Mouse (Mus musculus): Measurements from ENCODE around the gene Gimap9.
A peak's percentile ranks its signal among the peaks of the same experiment; 100 is the strongest.

The Gimap9 gene

DNA sequence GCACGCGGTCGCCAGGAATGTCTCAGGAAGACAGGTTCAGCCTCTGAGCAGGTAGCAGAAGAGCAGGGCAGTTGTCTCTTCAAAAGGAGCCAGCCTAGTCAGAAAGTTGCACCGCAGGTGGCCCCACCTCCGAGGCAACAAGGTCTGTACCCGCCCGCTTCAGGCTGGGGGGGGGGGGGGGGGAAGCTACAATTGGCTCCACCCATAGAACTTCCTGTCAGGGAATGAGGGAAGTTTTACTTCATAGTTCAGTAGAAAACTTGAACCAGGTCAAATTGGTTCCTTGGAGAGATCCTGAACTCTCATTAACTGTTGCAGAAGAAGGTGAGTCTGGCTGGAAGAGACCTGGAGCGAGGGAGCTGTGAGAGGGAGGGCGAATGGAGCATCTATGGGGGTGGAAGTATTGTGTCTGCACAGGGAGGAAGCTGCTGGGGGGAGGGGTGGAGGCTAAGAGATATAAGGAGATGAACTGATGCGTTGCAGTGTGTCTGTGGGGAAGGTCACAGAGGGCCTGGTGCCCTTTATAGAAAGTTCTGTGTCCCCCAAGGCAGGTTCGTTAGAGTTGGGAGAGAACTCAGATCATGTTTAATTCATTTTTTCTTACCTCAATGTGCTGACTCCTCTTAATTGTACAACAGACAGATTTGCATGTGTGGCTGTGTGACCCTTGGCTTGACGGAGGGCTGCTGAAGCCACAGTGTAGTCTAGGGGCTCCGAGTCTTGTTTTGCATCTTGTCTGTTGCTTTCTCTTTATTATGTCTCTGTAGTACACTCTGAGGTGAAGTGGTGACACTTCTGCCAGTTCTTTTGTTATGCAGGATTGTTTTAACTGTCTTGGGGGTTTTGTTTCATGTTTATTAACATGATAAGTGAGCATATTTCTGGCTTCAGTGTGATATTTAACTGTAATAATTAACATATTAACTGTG lies at the start of gene Gimap9:
TSS of gene Gimap9 (plus strand) at position 199 of the 929 bp plus-strand sequence.
- no peak for DNase-seq (ENCODE audit: low spot score)

GRCm38 (mm10) chr6:48626464-48626863 lies 49.5 kb upstream of the Gimap9 start, which contains the start of gene AI854703:
Gene AI854703 (plus strand): TSS chr6:48626764.
- no peak for DNase-seq (ENCODE audit: low spot score)

GRCm38 (mm10) chr6:48626984-48627383 lies 48.9 kb upstream of the Gimap9 start:
- DNase-seq (ENCODE audit: low spot score), result peak; percentile 70

DNA sequence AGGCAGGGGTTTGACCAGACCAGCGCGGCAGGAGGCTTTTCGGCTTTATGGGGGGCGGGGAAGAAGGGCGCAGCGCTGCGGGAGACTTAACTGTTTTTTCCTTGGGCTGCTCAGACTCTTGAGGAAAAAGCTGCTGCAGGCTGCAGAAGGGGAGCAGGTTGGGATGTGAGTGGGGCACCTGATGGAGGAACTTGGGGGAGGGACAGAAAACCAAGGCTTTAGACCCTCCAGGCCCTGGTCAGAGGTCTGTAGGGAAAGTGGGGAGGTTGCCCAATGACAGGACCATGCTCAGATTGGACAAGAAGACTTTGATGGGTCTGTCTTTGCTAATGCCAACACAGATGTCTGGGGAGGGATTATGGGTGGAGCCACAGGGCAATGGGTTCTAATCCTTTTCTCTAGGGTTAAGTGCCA lies 48.4 kb upstream of the Gimap9 start:
- DNase-seq (ENCODE audit: low spot score), result no peak

- DNase-seq (ENCODE audit: low spot score), result no peak
These were observed 47.6 kb upstream of the Gimap9 start for GRCm38 (mm10) chr6:48628377-48628776.

DNA sequence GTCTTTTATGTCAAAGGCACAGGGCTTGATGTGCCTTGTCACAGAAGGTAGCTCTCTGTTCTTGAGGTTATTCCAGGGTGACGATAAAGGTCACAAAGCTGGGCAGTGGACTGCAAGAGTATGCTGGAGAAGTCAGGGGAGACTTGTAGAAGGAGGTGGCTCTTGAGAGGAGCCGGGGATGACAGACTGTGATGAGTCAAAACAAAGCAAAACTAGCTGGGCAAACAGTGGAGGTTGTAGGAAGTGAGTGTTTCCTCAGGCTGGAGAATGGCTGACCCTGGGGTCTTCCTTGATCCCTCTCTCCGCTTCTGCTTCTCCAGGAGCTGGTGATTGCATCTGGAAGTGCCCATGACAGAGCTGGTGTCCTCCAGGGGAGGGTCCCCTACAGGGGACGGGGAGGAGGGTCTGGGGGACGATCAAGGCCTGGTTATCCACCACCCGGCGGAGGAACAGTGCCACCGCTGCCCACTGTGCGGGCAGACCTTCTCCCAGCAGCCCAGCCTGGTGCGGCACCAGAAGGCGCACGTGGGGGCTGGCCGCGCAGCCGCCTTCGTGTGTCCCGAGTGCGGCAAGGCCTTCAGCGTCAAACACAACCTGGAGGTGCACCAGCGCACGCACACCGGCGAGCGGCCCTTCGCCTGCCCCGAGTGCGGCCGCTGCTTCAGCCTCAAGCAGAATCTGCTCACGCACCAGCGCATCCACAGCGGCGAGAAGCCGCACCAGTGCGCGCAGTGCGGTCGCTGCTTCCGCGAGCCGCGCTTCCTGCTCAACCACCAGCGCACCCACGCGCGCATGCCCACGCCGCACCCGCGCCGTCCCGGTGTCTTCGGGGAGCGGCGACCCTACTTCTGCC lies 46.9 kb upstream of the Gimap9 start:
- DNase-seq (ENCODE audit: low spot score), result no peak

DNA sequence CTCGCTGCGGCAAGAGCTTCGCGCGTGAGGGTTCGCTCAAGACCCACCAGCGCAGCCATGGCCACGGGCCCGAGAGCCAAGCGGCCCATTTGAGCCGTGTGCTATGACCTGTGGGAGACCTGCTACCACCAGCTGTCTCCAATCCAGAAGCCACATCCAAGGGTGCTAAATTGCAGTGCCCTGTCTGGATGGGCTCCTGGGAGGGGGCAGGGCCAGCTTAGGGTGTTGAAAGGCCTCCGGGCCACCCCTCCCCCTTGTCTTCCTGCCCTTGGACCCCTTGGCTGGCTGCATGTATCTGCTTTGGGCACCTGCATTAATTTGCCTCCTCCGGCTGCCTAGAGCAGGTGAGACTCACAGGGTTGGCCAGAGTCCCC lies 46.3 kb upstream of the Gimap9 start:
- no peak for DNase-seq (ENCODE audit: low spot score)

GRCm38 (mm10) chr6:48630831-48631230 lies 45.1 kb upstream of the Gimap9 start:
- no peak for DNase-seq (ENCODE audit: low spot score)

GRCm38 (mm10) chr6:48635105-48635504 lies 40.8 kb upstream of the Gimap9 start:
- no peak for DNase-seq (ENCODE audit: low spot score)

GRCm38 (mm10) chr6:48636515-48636914 lies 39.4 kb upstream of the Gimap9 start:
- DNase-seq (ENCODE audit: low spot score), result no peak

- no peak for DNase-seq (ENCODE audit: low spot score)
These were observed 38.0 kb upstream of the Gimap9 start for GRCm38 (mm10) chr6:48637811-48638500.

GRCm38 (mm10) chr6:48638553-48638952 lies 37.4 kb upstream of the Gimap9 start:
- DNase-seq (ENCODE audit: low spot score), result no peak

DNA sequence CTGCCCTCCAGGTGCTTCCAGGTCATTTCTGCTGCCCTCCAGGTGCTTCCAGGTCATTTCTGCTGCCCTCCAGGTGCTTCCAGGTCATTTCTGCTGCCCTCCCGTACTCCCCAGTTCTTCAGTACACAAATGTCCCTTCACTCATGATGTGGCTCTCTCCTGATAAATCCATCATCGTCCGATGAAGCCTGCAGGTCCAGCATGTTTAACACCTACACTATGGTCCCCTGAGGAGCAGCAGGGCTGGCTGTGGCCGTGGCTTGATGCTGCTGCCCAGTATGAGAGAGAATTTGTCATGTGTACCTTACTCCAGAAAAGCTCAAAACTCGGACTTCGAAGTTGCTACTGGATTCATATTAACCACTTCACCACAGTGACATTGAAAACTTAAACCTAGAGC lies 34.5 kb upstream of the Gimap9 start:
- no peak for DNase-seq (ENCODE audit: low spot score)

DNA sequence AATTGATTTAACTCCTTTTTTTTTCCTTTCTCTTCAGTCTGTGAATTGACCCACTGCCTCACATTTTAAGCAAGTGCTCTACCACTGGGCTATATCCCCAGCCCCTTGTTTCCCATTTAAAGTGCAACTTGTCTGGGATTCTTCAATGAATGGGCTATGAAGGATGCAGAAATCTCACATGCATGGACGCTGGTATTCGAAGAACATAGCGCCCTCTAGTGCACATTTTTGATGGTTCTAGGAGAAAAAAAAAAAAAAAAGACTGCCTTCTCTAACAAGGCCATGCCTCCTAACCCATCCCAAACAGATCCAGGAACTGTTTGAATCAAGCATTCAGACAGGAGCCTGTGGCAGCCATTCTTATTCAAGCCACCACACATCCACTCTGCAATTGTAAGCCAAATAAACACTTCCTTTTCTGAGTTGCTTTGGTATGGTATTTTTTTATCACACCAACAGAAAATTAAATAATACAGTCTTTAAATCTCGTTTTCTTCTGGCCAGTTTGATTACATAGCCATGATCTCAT lies 33.1 kb upstream of the Gimap9 start:
- peak; percentile 83 for DNase-seq (ENCODE audit: low spot score)

- DNase-seq (ENCODE audit: low spot score), result peak; percentile 61
These were observed 30.1 kb upstream of the Gimap9 start for GRCm38 (mm10) chr6:48645660-48646308.

GRCm38 (mm10) chr6:48646309-48646690 lies 29.6 kb upstream of the Gimap9 start:
- DNase-seq (ENCODE audit: low spot score), result no peak

GRCm38 (mm10) chr6:48646995-48647394 lies 28.9 kb upstream of the Gimap9 start, which contains the start of gene Gimap8:
Gene Gimap8 (plus strand): TSS chr6:48647234.
- DNase-seq (ENCODE audit: low spot score), result peak; percentile 13

- DNase-seq (ENCODE audit: low spot score), result no peak
These were observed 28.3 kb upstream of the Gimap9 start for GRCm38 (mm10) chr6:48647611-48648010.

GRCm38 (mm10) chr6:48648779-48649178 lies 27.1 kb upstream of the Gimap9 start:
- DNase-seq (ENCODE audit: low spot score), result no peak

DNA sequence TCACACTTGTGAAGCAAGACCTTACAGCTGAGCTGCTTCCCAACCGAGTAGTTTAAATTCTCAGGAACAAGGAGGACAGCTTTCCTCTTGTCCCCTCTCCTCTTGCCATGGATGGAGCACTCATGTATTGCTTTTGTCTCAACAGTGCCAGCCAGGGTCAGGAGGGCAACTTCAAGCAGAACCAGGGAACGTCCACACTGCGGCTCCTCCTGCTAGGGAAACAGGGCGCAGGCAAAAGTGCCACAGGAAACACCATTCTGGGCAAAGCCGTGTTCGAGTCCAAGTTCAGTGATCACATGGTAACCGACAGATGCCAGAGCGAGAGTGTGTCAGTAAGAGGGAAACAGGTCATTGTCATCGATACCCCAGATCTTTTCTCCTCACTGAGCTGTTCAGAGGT lies 25.9 kb upstream of the Gimap9 start:
- DNase-seq (ENCODE audit: low spot score), result no peak

- DNase-seq (ENCODE audit: low spot score), result no peak
These were observed 17.2 kb upstream of the Gimap9 start for GRCm38 (mm10) chr6:48658721-48659120.
